Mouse (Mus musculus): ENCODE measurements around the gene Mcm3ap.

DNA sequence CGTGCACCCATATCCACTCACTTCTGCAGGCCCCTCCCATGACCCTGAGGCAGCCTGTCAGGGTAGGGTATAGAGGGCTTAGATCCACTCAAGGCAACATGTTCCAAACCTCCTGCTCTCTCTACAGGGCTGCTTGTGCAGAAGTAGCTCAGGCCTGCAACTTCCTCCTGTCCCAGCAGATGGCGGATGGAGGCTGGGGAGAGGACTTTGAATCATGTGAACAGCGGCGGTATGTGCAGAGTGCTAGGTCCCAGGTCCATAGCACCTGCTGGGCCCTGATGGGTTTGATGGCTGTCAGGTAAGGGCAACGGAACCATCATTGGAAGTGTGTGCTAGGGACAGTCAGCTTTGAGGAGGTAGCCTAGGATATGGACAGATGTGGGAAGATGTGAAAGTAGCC lies 81.7 kb downstream of the Mcm3ap start:
- TF ChIP-seq CTCF (IDR thresholded peaks at IDR 0.05; ENCODE audit: borderline replicate concordance, control insufficient read depth, extremely low read depth, insufficient read depth, low read length, poor library complexity) (no peak), POLR2A (IDR thresholded peaks at IDR 0.05; ENCODE audit: control insufficient read depth, extremely low read depth, insufficient read depth, low read length, poor library complexity) (no peak)
